Mouse (Mus musculus) erythroblast, embryonic 14.5 days (primary cell): ENCODE data around the gene AL732309.1.

Experiments used
- GATA1 ChIP-seq: IDR thresholded peaks from 2 replicates; pipeline ENCODE4 v1.6.1; 2012; ENCODE audit warnings: low read length, inconsistent platforms, mixed read lengths
- TAL1 ChIP-seq: IDR thresholded peaks from 3 replicates; pipeline ENCODE4 v1.6.1; 2012; ENCODE audit warnings: low read length, inconsistent platforms, mixed read lengths

DNA sequence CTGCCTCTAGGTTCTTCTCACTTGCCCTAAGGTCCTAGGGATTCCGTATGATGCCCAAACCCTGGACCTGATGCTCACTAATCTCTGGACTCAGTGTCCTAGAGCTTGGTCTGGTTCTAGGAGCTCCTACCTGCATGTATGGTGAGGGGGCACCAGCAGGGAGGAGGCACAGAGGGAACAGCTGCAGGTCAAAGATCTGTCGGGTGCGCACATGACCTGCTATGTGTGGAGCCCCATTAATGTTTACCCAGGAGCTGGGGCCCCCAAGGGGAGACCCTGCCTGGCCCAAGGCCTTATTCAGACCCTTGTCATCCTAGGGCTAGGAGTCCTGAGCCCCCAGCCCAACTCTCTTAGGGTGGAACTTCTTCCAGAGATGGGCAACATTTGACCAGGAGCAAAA lies 12.6 kb downstream of the AL732309.1 start, which contains the start of gene Slc34a3:
- TF ChIP-seq GATA1 (no peak), TAL1 (no peak)
